Mouse (Mus musculus) yolk sac, embryonic 10.5 days (tissue): ENCODE measurements around the gene Cer1.

Experiments
- DNase-seq: peaks from one replicate; pipeline ENCODE4 v3.0.0-alpha.2; 2017; ENCODE audit warnings: low spot score

The Cer1 gene

DNA sequence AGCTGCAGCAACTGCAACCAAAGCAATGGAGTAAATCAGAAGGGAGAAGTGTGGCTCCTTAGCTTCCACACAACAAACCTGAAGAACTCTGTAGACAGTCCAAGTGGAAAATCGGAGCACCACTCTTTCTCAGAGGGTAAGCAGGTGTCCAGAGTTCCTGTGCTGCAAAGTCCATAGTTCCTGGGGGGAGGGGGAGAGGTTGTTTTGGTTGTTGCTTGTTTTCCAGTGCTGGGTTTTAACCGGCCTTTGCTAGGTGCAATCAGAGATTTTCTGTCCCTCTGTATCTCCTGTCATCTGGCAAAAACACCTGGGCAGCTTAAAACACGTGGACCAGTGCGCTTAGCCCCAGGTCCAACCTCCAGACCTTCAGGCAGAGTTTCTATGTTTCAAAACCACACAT is 10.2 kb downstream of the Cer1 start:
- DNase-seq: peak; percentile 59

DNA sequence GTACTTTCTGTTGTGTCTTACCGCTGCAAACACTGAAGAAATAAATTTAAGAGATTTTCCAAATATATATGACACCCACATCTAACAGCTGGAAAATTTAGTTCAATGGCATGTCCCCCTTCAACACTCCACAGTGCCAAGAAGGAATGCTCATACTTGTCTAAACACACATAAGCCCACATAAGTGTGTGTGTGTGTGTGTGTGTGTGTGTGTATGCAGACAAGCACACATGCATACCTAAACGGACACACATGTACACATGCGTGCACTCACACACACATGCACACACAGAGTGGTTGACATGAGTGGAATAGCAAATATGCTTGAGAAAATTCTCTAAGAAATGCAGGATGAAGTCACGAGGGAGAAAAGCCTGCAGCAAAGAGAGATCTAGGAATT is 12.4 kb downstream of the Cer1 start:
- no peak for DNase-seq

DNA sequence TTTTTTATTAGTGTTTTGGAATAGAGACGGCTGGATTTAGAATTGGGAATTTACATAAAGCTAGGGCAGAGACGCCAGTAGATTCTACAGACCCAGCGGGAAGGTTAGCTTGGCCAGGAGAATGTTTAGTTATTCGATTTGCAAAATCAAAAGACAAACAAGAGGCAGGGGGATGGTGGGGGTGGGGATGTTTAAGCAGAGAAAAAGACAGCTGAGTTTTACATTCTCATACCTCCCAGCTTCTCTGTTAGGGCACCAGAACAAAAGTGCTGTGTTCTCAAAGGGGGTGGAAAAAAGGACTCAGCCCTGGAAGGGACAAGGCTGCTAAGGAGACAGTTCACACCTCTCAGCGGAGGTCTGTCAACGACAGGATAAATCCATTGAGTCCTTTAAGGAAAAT is 12.8 kb downstream of the Cer1 start:
- no peak for DNase-seq

DNA sequence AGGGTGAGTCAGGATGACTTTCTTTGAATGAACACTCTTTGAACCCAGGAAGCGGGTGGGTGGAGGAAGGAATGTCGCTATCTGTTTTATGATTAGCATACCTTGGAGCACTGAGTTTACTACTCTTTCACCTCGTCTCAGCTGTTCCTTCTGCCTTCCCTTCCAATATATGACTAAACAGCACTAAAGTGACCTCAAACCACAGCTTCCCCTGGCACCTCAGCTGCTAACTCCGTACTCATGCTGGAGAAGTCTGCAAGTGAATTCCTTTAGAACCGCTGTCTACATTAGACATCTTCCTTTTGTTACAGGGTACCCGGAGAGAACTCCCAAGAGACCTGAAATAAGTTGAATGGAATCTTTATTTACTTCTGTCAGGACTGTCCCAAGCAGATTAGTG is 14.0 kb downstream of the Cer1 start:
- DNase-seq: no peak

DNA sequence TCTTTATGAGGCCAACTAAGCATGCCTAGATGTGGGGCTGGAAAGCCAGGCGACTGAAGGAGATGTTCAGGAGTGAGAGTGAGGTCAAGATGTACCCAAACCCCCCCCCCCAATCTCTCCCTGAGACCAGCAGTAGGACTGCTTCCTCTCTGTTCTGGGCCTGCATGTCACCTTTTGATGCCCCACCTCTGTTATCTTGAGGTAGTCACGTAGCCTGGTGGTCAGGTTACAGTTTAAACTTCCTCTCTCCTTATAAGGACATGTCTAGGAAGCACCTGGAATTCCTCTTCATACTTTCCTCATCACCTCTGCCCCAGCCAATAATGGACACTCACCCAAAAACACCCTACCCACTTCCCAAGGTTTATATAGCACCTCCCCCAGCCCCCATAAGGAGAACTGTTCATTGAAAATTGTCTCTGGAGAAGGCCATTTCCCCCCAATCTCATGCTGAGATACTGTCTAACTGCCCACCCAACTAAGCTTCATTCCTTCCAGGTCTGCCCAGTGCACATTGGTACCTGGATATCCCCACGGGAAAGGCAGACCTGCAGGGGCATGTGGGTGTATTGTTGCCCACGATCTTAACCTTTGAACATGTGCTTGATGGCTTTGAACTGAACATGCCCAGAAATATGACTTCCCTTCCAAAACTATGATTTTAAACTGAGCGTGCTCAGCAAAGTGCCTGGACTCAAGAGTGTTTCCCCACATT is 17.1 kb downstream of the Cer1 start:
- no peak for DNase-seq

DNA sequence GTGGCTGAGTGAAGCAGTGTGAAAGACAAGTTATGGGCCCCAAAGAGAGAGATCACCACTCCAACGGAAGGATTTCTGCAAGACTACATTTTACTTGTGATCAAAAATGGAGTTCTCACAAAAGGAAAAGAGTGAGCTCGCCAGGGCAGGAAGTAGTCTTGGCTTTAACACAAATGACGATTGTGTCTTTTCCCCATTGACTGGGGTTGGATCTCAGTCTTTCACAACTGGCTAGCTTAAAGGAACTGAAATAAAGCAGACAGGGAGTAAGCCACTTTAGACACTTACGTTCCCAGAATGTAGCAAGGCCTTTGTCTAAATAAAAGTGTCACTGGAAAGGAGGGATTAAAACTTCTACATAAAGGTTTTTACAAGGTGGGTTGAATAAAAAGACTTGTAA is 17.8 kb downstream of the Cer1 start:
- DNase-seq: no peak

DNA sequence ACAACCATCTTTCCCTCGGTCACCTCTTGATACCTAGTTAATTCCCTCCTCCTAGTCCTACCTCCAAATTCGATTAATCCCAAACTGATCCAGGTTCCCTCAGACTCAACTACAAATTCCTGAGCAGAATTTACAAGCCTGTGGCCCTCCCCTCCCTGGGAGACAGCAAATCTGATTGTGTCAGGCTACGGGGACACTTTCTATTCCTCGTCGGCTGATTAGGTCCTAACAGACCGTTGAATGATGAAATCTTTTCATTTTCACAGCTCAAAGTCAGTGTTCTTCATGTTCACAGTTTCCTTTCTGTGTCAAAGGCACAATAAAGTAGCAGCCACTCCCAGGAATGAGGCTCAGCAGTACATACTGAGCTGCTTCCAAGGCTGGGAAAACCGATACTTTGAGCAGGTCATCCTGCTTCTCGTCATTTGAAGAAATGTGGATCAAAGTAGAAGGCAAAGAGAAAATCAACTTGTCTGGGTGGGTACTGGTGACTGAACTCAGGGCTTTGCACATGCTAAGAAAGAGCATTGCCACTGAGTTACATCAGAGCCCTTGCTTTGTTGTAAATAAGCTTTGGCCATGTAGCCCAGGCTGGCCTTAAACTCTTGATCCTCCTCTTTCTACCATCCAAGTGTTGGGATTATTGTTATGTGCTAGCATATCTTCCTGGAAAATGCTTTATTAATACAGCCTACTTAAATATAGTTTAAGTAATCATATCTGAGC is 19.8 kb downstream of the Cer1 start:
- DNase-seq: no peak

DNA sequence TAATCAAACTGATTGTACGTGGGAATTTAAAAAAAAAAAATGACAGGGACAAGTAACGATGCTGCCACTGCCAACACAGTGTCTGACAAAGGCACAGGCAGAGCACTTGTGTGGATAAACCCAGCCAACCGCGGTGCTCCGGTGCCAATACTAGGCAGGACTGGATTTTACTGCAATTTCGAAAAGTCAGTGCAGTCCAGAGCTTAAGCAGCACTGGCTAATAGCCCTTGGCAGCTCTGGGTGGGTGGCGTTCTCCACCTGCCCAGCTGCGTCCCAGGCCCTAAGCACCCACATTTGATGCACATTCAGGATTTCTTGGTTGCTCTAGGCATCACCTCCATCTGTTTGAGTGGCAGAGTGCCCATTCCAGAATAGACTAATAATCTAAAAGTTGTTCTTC is 21.6 kb downstream of the Cer1 start:
- no peak for DNase-seq

DNA sequence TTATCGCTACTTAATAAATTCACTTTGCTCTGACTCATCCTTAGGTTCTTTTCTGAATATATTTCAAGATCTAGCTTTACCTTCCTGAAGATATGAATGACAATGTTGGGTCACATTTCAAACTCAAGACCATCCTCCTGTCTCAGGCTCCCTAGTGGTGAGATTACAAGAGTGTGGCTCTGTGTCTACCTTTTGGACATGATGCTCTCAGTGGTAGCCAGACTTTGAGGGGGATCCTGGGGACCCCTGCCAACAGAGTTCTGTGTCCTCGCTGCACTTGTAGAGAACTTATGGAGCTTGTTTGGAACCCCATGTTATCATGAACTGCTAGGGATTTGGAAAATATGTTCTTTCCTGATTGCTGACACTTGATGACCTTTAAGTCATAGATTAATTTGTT is 23.5 kb downstream of the Cer1 start:
- DNase-seq: no peak

DNA sequence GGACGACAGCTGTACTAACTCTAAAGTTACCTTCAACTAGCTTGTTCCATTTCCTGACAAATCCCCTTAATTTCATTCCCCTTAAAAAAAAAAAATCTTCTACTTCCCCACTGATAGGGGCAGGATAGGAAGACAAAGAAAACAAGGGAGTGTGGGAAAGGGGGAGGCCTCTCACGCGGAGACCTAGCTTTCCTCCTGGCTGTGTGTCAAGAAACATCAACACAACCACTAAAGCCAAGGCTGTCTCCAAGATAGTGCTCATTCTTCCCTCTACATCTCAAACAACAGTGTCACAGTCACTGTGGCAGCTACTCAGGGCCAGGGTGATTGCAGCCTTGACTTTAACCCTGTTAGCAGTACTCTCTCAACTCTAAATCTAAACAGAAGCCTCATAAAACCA is 24.4 kb downstream of the Cer1 start:
- no peak for DNase-seq

DNA sequence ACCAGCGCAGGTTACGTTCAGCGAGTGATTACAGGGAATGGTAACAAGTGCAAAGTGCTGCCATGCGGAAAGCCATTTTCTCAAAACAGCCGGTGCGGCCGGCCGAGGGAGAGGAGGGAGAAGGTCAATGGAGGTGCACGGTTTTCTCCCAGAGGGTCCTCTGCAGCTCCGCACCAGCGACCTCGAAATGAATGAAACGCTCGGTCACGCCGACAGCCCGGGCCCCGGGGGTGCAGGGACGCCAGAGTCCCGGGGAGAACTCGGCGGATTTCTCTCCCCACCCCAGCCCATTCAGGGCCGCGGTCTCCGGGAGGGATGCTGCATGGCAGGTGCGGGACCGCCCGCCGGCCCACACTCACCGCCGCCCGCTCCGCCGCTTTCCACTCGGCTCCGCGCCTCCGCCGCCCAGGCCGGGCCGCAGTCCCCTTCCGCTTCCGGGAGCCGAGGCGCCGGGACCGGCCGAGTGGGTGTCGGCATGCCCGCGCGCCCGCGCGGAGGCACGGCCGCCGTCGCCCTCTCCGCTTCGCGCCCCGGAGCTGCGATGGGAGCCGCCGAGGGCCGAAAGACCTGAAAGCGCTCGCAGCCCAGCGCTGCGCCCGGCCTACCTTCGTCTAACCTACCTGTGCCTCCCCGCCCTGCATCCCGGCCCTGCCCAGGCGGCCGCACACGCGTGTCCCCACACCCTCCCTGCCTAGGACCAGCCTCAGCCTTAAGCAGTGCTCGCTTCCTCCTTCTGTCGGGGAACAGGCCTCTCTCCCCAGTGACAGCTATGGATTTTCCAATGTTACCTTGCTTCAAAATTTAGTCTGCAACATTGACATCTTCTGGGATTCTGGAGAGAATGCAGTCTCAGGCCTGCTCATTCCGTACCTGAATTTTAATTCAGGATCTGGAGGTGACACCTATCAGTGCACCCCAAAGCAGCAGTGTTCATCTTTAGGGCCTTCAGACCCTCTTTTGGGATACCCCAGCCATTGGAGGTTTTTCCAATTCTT is 25.5 kb downstream of the Cer1 start, which contains the start of gene Zdhhc21:
Zdhhc21 (minus strand) TSS at position 828 of the 995 bp plus-strand sequence.
- DNase-seq: peak; percentile 73

DNA sequence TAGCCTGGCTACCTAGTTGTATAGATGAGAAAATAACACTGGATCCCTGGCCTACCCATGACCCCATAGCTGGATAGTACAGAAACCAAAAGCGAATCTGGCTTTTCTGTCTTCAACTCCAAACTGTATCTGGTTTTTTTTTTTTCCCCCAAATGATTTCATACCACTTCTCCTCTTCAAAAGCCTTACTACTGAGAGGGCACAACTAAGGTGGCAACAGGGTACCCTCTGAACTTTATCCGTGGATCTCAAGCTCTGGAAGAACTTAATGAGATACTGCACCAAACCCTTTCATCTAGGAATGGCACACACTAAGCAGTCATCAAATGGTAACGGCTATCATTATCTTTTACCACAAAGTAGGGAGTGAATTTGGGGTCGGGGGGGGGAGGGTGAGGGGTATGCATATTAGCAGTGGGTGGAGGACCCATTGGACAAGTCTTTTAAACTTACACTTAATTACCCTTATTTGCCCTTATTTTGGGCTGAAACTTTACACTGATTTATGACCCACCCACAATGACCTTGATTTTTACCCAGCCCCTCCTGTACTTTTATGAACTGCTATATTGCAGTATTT is 26.4 kb downstream of the Cer1 start:
- DNase-seq: no peak

DNA sequence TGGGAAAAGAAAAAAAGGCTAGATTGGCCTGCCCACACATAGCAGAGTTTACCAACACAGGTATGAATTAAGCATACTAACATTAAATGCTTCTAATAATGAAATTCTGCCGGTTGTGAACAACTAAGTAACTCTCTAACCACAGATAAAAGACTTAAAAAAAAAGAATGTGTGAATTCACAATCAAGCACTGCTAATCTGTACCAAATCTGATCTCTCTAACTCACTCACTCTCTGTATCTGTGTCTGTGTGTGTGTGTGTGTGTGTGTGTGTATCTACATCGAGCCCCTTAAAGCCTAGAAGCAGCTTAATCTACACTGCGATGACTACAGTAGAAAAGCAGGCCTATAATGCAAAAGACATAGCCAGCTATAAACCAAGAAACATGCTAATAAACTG is 28.0 kb downstream of the Cer1 start:
- DNase-seq: no peak

DNA sequence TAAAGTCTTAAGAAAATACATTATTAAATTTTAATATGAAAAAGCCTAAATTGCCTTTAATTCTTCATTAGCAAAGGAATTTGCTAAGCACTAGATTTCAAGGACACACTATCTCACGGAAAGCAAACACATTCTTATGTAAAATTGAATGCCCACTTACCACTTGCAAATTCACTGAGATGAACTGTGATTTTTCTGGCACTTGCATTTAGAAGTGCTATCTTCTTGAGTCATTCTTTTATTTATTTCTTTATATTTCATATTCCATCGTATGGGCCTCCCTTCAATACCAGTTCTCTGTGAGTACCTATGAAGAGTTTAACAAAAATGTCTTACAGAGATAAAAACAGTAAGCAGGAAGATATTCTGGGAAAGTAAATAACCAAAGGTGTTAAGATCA is 31.1 kb downstream of the Cer1 start:
- DNase-seq: no peak

DNA sequence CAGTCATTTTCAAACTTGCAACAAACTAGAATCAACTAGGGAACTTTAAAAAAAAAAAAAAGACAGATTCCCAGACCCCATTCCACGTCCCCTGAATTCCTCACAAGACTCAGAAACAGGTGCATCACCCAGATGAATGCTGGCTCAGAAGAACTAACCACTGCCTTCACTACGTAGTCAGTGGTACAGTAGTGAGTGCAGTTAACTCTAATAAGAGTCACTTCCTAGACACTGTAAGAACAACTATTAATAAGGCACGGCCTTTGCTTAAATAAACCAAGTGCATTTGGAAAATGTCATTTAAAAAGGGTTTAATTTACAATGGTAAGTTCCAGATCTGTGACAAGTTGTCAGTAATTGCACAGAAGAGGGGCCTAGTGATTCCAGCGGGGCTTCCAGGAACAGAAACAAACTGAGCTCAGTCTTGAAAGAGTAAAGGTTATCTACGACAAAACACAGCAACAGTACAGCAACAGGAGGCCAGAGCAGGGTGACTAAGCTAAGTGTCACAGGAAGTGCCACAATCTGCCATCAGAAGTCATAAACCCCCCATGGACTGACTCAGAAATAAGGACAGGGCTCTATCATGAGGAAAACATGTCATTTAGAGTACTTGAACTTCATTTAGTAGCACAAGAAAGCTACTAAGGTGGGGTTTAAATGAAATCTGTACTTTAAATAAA is 36.3 kb downstream of the Cer1 start:
- peak; percentile 50 for DNase-seq

DNA sequence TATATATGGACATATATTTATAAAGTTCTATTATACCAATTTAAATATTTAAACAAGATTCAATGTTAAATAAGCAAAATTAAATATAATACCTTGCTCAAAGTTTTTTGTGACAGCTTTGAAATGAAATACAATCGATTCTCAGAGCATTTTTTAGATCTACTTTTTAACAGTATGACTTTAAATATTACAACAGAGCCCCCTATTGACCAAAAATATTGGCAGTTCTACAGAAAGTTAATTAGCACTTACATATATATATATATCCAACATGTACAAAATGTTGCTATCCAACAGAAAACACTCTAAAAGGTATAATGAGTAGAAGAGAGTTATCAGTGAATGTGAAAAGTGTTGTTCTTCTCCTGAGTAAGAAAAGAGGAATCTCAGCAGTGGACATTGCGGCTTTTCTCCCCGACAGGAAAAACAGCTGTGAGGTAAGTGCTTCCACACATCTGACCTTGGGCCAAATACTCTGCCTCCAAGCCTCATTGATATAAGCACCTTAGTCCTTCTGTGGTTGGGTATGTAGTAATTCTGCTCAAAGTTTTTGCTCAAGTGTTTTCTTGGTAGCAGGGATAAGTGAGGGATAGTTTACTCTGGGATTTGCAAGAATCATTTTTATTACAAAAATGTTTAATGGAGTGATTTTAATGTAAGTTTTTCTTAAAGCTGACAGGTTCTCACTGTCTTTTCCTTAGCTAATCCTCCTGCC is 47.3 kb downstream of the Cer1 start:
- DNase-seq: no peak
